Mouse (Mus musculus) cerebellum, adult 2 months (tissue): ENCODE measurements at regions not wholly inside any gene's neighbourhood (a gene's known extent, or its start where the extent isn't known, plus 50 kb on each side); places are given as distances from the start of the nearest gene placed in this dataset.

Source experiments
- DNase-seq, 2 experiments: peaks; one replicate each; pipeline ENCODE4 v3.0.0; 2021
- H3K27ac ChIP-seq: fragments of 200-500 bp; 2 replicates; pipeline ENCODE4 v1.5.1; 2012; ENCODE audit warnings: low read length, control low read depth, inconsistent platforms; ENCODE audit not compliant: insufficient read depth
- H3K27me3 ChIP-seq: fragments of 200-500 bp; 2 replicates; pipeline ENCODE4 v1.6.1; 2012; ENCODE audit warnings: inconsistent platforms, mild to moderate bottlenecking, low read length, moderate library complexity; ENCODE audit not compliant: control insufficient read depth, insufficient read depth
- H3K4me1 ChIP-seq: fragments of 200-500 bp; 2 replicates; pipeline ENCODE4 v1.6.1; 2011; ENCODE audit warnings: low read length; ENCODE audit not compliant: control insufficient read depth, insufficient read depth
- H3K4me3 ChIP-seq: fragments of 200-500 bp; replicated peaks from 2 replicates; pipeline ENCODE3; 2011; ENCODE audit warnings: mild to moderate bottlenecking, low read depth, low read length, control low read depth; ENCODE audit not compliant: insufficient read depth
- CTCF ChIP-seq: fragments of 200-500 bp; IDR thresholded peaks from 2 replicates; pipeline ENCODE4 v1.5.1; 2011; ENCODE audit warnings: low read depth, mild to moderate bottlenecking, control low read depth, low read length, moderate library complexity, borderline replicate concordance; ENCODE audit not compliant: insufficient read depth
- POLR2A ChIP-seq: fragments of 200-500 bp; IDR thresholded peaks from 2 replicates; pipeline ENCODE4 v1.6.1; 2011; ENCODE audit warnings: low read length, control low read depth, borderline replicate concordance; ENCODE audit not compliant: insufficient read depth
- WGBS: fragments of 180-500 bp; shearing (Covaris S2); methylation state at CpG from one replicate; pipeline ENCODE4 v1.1.7; 2018; 5-methylcytosine and 5-hydroxymethylcytosine counted together

- Histone ChIP-seq H3K4me3 (no peak overlapping the region), H3K4me1 (no peaks in the 10 kb centered on the region), H3K27ac (no peak overlapping the region), H3K27me3 (no peaks in the 10 kb centered on the region)
- 67% methylated on average over 13 of the region's 13 CpGs for WGBS
- DNase-seq, result no peak
- no peak for TF ChIP-seq CTCF
- TF ChIP-seq POLR2A, result no peak
Observed at GRCm38 (mm10) chr13:72691783-72692729, 63.4 kb downstream of the Irx2 start.

GRCm38 (mm10) chr13:72707469-72707868 is 78.8 kb downstream of the Irx2 start:
- no peak for TF ChIP-seq POLR2A
- no peak for TF ChIP-seq CTCF
- H3K27ac ChIP-seq, result no peak overlapping the region
- DNase-seq, result no peak
- no peaks in the 10 kb centered on the region for H3K4me1 ChIP-seq
- 64% methylated on average over 3 of the region's 3 CpGs for WGBS
- no peaks in the 10 kb centered on the region; the same call in 1 of the 2 replicates for H3K27me3 ChIP-seq
- no peak overlapping the region for H3K4me3 ChIP-seq

DNA sequence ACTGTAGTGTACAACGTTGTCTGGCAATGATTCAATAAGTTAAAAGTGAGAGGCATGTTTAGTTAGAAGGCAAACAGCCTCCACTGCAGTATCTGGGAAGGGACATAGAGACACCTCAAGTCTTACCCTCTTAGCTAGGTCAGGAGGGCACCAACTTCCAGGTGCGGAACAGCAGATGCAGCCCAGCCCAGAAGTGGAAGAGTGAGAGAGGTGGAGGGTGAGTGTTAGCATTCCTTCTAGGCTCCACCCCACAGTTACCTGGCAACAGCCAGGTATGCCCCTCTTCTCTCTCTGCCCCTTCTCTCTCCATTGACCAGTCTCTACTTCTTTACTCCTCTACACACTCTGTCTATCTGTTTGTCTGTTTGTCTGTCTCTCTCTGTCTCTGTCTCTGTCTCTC is 80.1 kb downstream of the Irx2 start:
- no peak for DNase-seq
- Histone ChIP-seq H3K4me1 (no peaks in the 10 kb centered on the region), H3K27ac (no peak overlapping the region), H3K4me3 (no peak overlapping the region), H3K27me3 (no peaks in the 10 kb centered on the region; the same call in 1 of the 2 replicates)
- TF ChIP-seq POLR2A, result no peak
- TF ChIP-seq CTCF, result no peak
- WGBS, result 60% methylated on average over 2 of the region's 2 CpGs

DNA sequence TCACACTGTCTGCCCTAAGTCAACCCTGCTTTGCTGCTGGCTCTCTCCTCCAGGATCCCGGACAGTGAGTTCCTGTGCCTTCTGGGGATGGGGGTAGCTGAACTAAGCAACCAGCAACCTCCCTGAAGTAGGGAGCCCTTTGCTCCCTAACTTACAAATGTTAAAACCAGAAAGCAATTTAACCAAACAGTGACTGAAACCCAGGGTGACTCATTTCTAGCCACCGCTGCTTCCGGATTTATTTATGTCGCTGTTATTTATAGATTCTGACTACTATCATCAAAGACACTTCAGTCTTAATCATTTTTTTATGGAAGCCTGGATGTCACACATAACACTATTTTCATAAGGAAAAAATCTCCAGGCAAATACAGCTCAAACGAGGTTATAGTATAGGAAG is 81.4 kb downstream of the Irx2 start:
- Histone ChIP-seq H3K4me1 (no peaks in the 10 kb centered on the region), H3K27ac (no peak overlapping the region), H3K4me3 (no peak overlapping the region), H3K27me3 (no peaks in the 10 kb centered on the region; the same call in 1 of the 2 replicates)
- no peak for DNase-seq
- TF ChIP-seq POLR2A, result no peak
- TF ChIP-seq CTCF, result no peak
- 89% methylated on average over 5 of the region's 5 CpGs for WGBS

DNA sequence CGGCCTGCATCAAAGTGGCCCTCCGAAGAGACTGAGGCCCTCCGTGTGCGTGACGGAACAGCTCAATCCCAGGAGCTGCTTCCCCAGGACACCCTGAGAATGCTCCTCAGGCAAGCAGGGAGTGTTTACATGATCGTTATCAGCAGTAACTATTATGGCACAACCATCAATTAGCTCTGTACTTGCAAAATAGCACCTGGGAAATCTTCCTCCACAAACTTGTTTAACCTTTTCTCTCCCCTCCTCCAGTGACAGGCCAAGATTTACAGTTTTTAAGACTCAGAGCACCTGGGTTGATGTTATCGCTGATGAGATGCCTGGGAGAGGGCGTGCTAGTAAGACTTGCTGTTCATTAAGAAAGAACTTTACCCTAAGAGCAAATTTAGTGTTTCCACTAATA is 82.5 kb downstream of the Irx2 start:
- no peak for DNase-seq
- Histone ChIP-seq H3K4me1 (no peaks in the 10 kb centered on the region), H3K27ac (no peak overlapping the region), H3K27me3 (no peaks in the 10 kb centered on the region; the same call in 1 of the 2 replicates), H3K4me3 (no peak overlapping the region)
- 87% methylated on average over 8 of the region's 8 CpGs for WGBS
- TF ChIP-seq CTCF (no peak), POLR2A (no peak)

- Histone ChIP-seq H3K27ac (no peak overlapping the region), H3K4me3 (no peak overlapping the region), H3K27me3 (no peaks in the 10 kb centered on the region; the same call in 1 of the 2 replicates), H3K4me1 (no peaks in the 10 kb centered on the region)
- TF ChIP-seq POLR2A (no peak), CTCF (no peak)
- DNase-seq, result no peak
- 91% methylated on average over 4 of the region's 4 CpGs for WGBS
Observed at GRCm38 (mm10) chr13:72711842-72712330, 83.3 kb downstream of the Irx2 start.

GRCm38 (mm10) chr13:72714793-72715192 is 86.2 kb downstream of the Irx2 start:
- H3K27ac ChIP-seq, result no peak overlapping the region
- TF ChIP-seq CTCF (no peak), POLR2A (no peak)
- H3K4me1 ChIP-seq, result no peaks in the 10 kb centered on the region
- H3K27me3 ChIP-seq, result no peaks in the 10 kb centered on the region; the same call in 1 of the 2 replicates
- no peak for DNase-seq
- H3K4me3 ChIP-seq, result no peak overlapping the region
- 54% methylated on average over 7 of the region's 7 CpGs for WGBS
